Mouse (Mus musculus): ENCODE data around the gene Trdmt1. TPM values are rescaled to one million over a fixed set of nuclear protein-coding genes. Genes with fewer than 3 reads are reported as not detected.

Trdmt1 gene
- polyA plus RNA-seq, 1 experiment, result 1.1 TPM

DNA sequence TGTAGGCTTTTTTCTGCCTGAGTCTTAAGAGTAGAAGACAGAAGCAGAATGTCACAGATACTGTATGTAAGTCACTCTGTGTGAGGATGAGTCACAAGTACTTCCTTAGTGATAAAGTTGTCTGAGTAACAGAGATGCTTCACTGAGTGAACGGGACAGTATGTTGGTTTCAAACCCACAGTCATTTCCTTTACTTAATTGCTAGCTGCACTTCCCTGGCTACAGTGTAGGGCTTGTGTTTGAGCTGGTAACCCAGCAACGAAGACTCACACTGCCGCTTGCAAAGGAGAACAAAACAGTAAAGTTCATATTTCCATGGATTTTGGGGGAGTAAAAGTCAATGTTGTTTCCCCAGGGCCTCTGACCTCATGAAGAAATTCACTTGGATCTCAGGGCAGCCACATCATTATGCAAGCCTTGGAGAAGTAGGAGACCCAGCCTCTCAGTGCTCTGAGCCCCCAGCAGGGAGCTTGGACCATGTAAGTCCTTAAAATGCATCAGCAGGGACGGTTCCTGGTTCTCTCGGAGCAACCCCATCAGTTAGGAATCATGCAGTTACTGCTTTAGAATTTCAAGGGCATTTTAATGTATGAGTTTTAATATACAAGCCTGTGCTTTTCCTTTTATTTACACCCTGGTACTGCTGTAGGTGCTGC is 14.3 kb upstream of the Trdmt1 start:
- TF ChIP-seq POLR2A (IDR thresholded peaks at IDR 0.05; ENCODE audit: low read depth, low read length), result no peak
- DNase-seq (ENCODE audit: low read depth in 1 of 2, low spot score in 2 of 2), result peak; percentile 38 to 89
- no peaks in the 10 kb centered on the region for H3K36me3 ChIP-seq (ENCODE audit: control insufficient read depth, insufficient read depth, low read length)
- H3K27ac ChIP-seq (ENCODE audit: insufficient read depth, low read length), result no peak overlapping the region
- H3K27me3 ChIP-seq (ENCODE audit: control insufficient read depth, insufficient read depth, low read length), result no peaks in the 10 kb centered on the region
- peaks cover 23% of the 10 kb centered on the region for H3K4me1 ChIP-seq (ENCODE audit: control insufficient read depth, insufficient read depth, insufficient read length)
- no peak overlapping the region for H3K4me3 ChIP-seq (ENCODE audit: extremely low read depth, insufficient read depth, insufficient read length)
- WGBS, result 20% methylated on average over 5 of the region's 5 CpGs

- no peak for TF ChIP-seq CTCF (IDR thresholded peaks at IDR 0.05; ENCODE audit: extremely low read depth, insufficient read depth, insufficient read length, insufficient replicate concordance)
- TF ChIP-seq POLR2A (IDR thresholded peaks at IDR 0.05; ENCODE audit: low read depth, low read length), result no peak
- no peaks in the 10 kb centered on the region for H3K27me3 ChIP-seq (ENCODE audit: control insufficient read depth, insufficient read depth, low read length)
- no peak for DNase-seq (ENCODE audit: low read depth in 1 of 2, low spot score in 2 of 2)
- peaks cover 23% of the 10 kb centered on the region for H3K4me1 ChIP-seq (ENCODE audit: control insufficient read depth, insufficient read depth, insufficient read length)
- no peaks in the 10 kb centered on the region for H3K36me3 ChIP-seq (ENCODE audit: control insufficient read depth, insufficient read depth, low read length)
- H3K4me3 ChIP-seq (ENCODE audit: extremely low read depth, insufficient read depth, insufficient read length), result no peak overlapping the region
- 43% methylated on average over 9 of the region's 9 CpGs for WGBS
- 0 out of 2 replicates have a peak overlapping the region, but pooled peaks have one; percentile 12 for H3K27ac ChIP-seq (ENCODE audit: insufficient read depth, low read length)
Observed at GRCm38 (mm10) chr2:13557145-13558030, 12.9 kb upstream of the Trdmt1 start.

- TF ChIP-seq POLR2A (IDR thresholded peaks at IDR 0.05; ENCODE audit: low read depth, low read length) (no peak), CTCF (IDR thresholded peaks at IDR 0.05; ENCODE audit: extremely low read depth, insufficient read depth, insufficient read length, insufficient replicate concordance) (no peak)
- DNase-seq (ENCODE audit: low read depth in 1 of 2, low spot score in 2 of 2), result no peak
- Histone ChIP-seq H3K4me1 (ENCODE audit: control insufficient read depth, insufficient read depth, insufficient read length) (peaks cover 22% of the 10 kb centered on the region), H3K27me3 (ENCODE audit: control insufficient read depth, insufficient read depth, low read length) (no peaks in the 10 kb centered on the region), H3K36me3 (ENCODE audit: control insufficient read depth, insufficient read depth, low read length) (no peaks in the 10 kb centered on the region), H3K27ac (ENCODE audit: insufficient read depth, low read length) (no peak overlapping the region), H3K4me3 (ENCODE audit: extremely low read depth, insufficient read depth, insufficient read length) (no peak overlapping the region)
Observed at GRCm38 (mm10) chr2:13556239-13556638, 11.8 kb upstream of the Trdmt1 start.

DNA sequence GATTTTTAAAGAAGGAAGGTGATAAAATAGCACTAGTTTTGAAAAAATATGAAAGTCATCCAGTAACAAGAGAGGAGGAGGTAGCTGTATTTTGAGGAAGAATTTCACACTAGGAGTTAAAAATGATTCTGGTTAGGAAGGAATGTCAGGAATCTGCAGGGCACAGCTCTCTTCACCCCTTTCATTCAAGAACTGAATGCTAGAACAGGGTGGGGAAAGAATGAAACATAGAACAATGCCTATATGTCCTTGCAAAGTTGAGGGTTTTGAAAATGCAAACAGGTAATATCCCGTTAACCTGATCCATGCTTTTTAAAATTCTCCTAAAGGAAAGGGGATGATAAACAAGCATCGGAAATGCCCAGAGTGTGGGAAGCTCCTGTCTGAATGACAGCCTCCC is 9.5 kb upstream of the Trdmt1 start:
- no peaks in the 10 kb centered on the region for H3K36me3 ChIP-seq (ENCODE audit: control insufficient read depth, insufficient read depth, low read length)
- 88% methylated on average over 2 of the region's 2 CpGs for WGBS
- no peak overlapping the region for H3K27ac ChIP-seq (ENCODE audit: insufficient read depth, low read length)
- TF ChIP-seq CTCF (IDR thresholded peaks at IDR 0.05; ENCODE audit: extremely low read depth, insufficient read depth, insufficient read length, insufficient replicate concordance), result no peak
- no peak for TF ChIP-seq POLR2A (IDR thresholded peaks at IDR 0.05; ENCODE audit: low read depth, low read length)
- H3K4me1 ChIP-seq (ENCODE audit: control insufficient read depth, insufficient read depth, insufficient read length), result peaks cover 16% of the 10 kb centered on the region
- H3K27me3 ChIP-seq (ENCODE audit: control insufficient read depth, insufficient read depth, low read length), result no peaks in the 10 kb centered on the region
- no peak for DNase-seq (ENCODE audit: low read depth in 1 of 2, low spot score in 2 of 2)
- H3K4me3 ChIP-seq (ENCODE audit: extremely low read depth, insufficient read depth, insufficient read length), result no peak overlapping the region

GRCm38 (mm10) chr2:13548749-13549148 is 4.3 kb upstream of the Trdmt1 start:
- TF ChIP-seq POLR2A (IDR thresholded peaks at IDR 0.05; ENCODE audit: low read depth, low read length) (no peak), CTCF (IDR thresholded peaks at IDR 0.05; ENCODE audit: extremely low read depth, insufficient read depth, insufficient read length, insufficient replicate concordance) (no peak)
- H3K27ac ChIP-seq (ENCODE audit: insufficient read depth, low read length), result no peak overlapping the region
- peaks cover 2% of the 10 kb centered on the region; the same call in 1 of the 2 replicates for H3K4me1 ChIP-seq (ENCODE audit: control insufficient read depth, insufficient read depth, insufficient read length)
- DNase-seq (ENCODE audit: low read depth in 1 of 2, low spot score in 2 of 2), result no peak
- no peaks in the 10 kb centered on the region for H3K27me3 ChIP-seq (ENCODE audit: control insufficient read depth, insufficient read depth, low read length)
- H3K4me3 ChIP-seq (ENCODE audit: extremely low read depth, insufficient read depth, insufficient read length), result no peak overlapping the region
- H3K36me3 ChIP-seq (ENCODE audit: control insufficient read depth, insufficient read depth, low read length), result no peaks in the 10 kb centered on the region
- 87% methylated on average over 3 of the region's 3 CpGs for WGBS

- no peaks in the 10 kb centered on the region for H3K36me3 ChIP-seq (ENCODE audit: control insufficient read depth, insufficient read depth, low read length)
- no peak for TF ChIP-seq POLR2A (IDR thresholded peaks at IDR 0.05; ENCODE audit: low read depth, low read length)
- TF ChIP-seq CTCF (IDR thresholded peaks at IDR 0.05; ENCODE audit: extremely low read depth, insufficient read depth, insufficient read length, insufficient replicate concordance), result no peak
- DNase-seq (ENCODE audit: low read depth in 1 of 2, low spot score in 2 of 2), result no peak
- H3K4me3 ChIP-seq (ENCODE audit: extremely low read depth, insufficient read depth, insufficient read length), result peak overlapping the region; percentile 92
- WGBS, result 16% methylated on average over 8 of the region's 8 CpGs
- peak overlapping the region; percentile 70 for H3K27ac ChIP-seq (ENCODE audit: insufficient read depth, low read length)
- peaks cover 2% of the 10 kb centered on the region; the same call in 1 of the 2 replicates for H3K4me1 ChIP-seq (ENCODE audit: control insufficient read depth, insufficient read depth, insufficient read length)
- no peaks in the 10 kb centered on the region for H3K27me3 ChIP-seq (ENCODE audit: control insufficient read depth, insufficient read depth, low read length)
Observed at GRCm38 (mm10) chr2:13543519-13544124, 846 bp downstream of the Trdmt1 start.
